Mouse (Mus musculus) v-Abl transformed pro-B cells (cell line): Measurements from ENCODE around the gene Ucp1.

Source experiments
- in situ Hi-C, 2 experiments: fragments of 400-800 bp; cut with MboI; formaldehyde crosslinking; loops; one replicate each; pipeline ENCODE4 v1.15.1; 2025; ENCODE audit not compliant: unreplicated experiment in 2 of 2

Ucp1 gene

DNA sequence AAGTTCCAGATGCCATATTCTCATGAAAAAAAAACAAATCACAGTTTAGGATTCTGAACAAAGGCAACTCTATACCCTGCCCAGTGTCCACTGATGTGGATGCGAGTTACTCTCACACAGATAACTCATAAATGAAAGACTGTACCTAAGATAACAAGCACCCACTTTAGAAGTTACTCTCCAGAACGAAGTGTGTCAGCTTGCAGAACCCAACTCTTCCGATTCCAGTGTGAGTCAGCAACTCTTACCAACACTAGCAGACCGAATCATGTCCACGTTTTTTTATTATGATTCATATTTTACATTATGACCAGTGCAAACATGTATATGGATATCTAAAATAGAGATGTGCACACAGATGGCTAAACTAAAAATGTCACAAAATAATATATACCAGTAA, 37.7 kb downstream of the Ucp1 start:
- in situ Hi-C loops, result loop anchor here (10.0 to 25.0 kb wide), 3 partner anchors 109 to 223 kb away; no protein-coding TSS in a partner anchor

DNA sequence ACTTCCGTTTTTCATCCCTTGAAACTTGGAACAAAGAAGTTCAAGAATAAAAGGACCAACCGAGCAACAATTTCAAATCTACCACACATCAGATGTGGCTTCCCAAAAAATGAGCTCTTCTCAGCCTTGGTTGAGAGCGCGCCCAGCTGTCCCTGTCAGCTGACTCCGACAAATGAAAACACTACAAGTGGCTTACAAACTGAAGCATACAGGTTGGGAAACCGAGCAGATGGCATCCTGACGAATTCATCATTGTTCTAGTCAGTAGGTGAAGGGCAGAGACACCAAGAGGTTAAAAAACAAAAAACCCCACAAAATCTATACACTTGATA, 41.4 kb downstream of the Ucp1 start:
- in situ Hi-C loops, result loop anchor here (5.0 to 25.0 kb wide), 2 partner anchors 56 to 106 kb away; partner anchors contain the start of gene Clgn (in 1 of the 2)

DNA sequence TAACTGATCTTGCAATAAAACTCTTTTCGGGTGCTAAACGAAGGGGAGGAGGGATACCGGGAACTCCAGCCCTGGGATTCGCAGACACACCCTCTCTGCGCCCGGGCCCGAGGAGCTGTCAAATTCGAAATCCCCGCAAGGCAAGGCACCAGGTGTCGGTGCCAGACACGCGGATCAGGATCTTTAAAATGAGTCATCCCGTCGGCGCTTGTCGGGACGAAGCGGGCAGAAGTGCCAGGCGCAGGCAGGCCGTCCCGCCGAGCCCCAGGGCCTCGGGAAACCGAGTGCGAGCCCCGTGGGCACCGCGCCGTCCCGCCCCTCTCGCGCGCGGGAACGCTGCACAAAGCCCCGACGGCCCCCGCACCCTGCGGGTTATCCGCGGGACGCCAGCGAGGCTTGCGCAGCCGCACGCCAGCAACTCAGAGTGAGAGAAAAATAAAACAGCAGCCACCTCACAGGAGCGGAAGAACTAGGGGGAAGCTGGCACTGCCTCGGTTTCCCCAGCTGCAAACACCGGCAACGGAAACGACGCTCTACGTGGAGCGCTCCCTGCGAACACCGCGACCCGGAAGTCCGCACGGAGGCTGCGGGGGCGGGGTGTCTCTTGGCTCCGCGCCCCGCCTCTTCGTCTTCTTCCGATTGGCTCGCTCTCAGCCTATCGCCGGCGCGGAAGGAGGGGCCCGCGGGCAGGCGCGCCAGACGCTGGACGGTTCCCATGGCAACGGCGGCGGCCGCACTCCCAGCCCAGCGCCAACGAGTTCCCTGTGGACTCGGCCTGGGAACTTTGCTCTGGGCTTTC, 41.9 kb downstream of the Ucp1 start, which contains the start of gene Elmod2:
Gene Elmod2 (minus strand): TSS at position 588 of the 799 bp plus-strand sequence.
- in situ Hi-C loops, result loop anchor here (5.0 to 25.0 kb wide), 2 partner anchors 55 to 105 kb away; partner anchors contain the start of gene Clgn (in 1 of the 2)

DNA sequence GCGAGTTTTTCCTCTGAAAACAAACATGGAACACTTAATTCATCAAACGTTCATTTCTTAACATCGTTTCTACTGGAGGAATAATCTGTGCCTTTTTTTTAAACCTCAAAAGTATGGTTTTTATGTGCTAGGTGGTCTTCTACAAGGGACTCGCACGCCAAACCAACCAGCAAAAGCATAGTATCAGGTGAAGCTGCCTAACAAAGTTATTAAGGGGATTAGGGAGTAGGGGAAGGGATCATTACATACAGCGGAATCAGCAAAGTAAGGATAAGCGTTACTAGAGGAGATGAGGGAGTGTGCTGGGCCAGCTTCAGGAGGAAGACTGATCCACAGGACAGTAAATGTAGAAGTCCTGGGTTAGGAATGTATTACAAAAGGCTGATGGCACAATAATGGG, 42.7 kb downstream of the Ucp1 start:
- in situ Hi-C loops, result loop anchor here (5.0 to 25.0 kb wide), 2 partner anchors 54 to 104 kb away; partner anchors contain the start of gene Clgn (in 1 of the 2)

DNA sequence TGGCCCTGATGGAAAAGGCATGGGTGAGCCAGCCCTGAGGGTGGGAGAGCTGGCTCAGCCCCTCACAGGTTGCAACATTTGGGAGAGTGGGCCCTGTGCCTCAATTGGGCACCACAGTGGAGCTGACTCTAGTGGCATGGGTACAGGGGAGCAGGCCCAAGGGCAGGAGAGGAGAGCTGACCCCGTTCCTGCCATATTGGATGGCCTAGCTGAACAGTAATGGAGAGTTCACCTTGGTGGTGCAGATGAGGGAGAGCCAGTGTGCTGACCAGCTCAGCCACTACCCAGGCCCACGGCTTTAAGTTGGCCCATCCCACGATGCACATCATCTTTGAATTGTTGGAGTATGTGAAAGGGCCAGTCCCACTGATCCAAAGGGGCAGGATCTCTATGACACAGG, 51.9 kb downstream of the Ucp1 start:
- in situ Hi-C loops, result loop anchor here in 1 of 2 experiments (5.0 to 25.0 kb wide), 2 partner anchors 95 to 245 kb away; no protein-coding TSS in a partner anchor

DNA sequence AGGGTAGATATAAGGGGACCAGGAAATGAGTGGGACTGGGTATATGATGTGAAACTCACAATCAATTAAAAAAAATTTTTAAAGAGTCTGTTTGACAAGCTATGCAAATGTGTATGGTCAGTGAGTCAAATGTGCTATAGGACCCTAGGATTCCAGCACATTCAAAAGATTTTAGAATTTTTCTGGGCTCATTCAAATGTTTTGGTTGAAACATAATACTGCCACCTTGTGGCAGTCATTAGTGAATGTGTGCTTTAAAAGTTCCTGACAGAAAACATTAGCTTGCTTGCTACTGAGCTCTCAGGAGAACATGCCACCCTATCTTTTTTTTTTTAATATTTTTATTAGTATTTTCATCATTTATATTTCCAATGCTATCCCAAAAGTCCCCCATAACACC, 52.5 kb downstream of the Ucp1 start:
- in situ Hi-C loops, result loop anchor here in 1 of 2 experiments (5.0 to 25.0 kb wide), 2 partner anchors 95 to 245 kb away; no protein-coding TSS in a partner anchor
